17 mouse cellular contexts compared by ENCODE assay signal in the genomic region with DNA sequence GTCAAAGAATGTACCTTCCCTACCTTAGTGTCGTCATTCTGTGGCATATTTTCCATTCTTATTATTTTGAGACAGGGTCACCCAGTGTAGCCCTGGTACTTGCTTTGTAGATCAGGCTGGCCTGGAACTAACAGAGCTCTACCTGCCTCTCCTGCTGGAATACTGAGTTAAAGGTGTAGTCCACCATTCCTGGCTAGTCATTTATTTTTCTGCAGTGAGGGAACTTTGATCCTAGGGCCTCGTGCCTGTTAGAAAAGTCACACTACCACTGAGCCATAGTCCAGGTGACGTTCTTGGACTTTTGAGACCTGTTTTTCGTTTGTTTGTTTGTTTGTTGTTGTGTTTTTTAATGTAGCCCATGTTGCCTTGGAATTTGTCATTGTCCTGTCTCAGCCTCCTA. TPM values are rescaled to one million over a fixed set of nuclear protein-coding genes. Genes with fewer than 3 reads are reported as not detected.
DNase-seq lines count a peak whose midpoint lies in the region; ATAC-seq and TF ChIP-seq lines count a peak whose summit lies in the region.
"Had no signal": no experiment of that assay in that cellular context is flagged by ENCODE, and none has a peak within 500 bp of the region (broad histone marks: within the 10 kb centered on the region; RNA-seq: fewer than 3 reads in every experiment).

No protein-coding gene starts in this region.

- H3K27ac ChIP-seq in gastrocnemius, adult 2 months = peak overlapping the region; percentile 90
- no peak overlapping the region for H3K27ac ChIP-seq in limb, embryonic 13.5 days
- no peak overlapping the region for H3K27ac ChIP-seq in limb, embryonic 10.5 days
- H3K27ac ChIP-seq in stomach, embryonic 15.5 days = no peak overlapping the region
- H3K27ac ChIP-seq in hindbrain, embryonic 11.5 days (ENCODE audit: low read depth, low read length) = no peak overlapping the region
- H3K27ac ChIP-seq: midbrain, embryonic 15.5 days had no signal

- H3K9me3 ChIP-seq in limb, embryonic 13.5 days = no peaks in the 10 kb centered on the region
- H3K9me3 ChIP-seq in limb, embryonic 10.5 days (replicated peaks) = no peaks in the 10 kb centered on the region
- no peaks in the 10 kb centered on the region for H3K9me3 ChIP-seq in stomach, embryonic 15.5 days
- no peaks in the 10 kb centered on the region for H3K9me3 ChIP-seq in hindbrain, embryonic 11.5 days (ENCODE audit: control insufficient read depth, low read length)
- H3K9me3 ChIP-seq: midbrain, embryonic 15.5 days had no signal

- no peak for TF ChIP-seq CTCF in gastrocnemius, adult 2 months (IDR thresholded peaks at IDR 0.05)

- peak overlapping the region; percentile 82 for H3K4me3 ChIP-seq in gastrocnemius, adult 2 months
- H3K4me3 ChIP-seq in limb, embryonic 13.5 days = no peak overlapping the region
- H3K4me3 ChIP-seq in limb, embryonic 10.5 days = no peak overlapping the region
- H3K4me3 ChIP-seq in stomach, embryonic 15.5 days (replicated peaks) = peak overlapping the region; percentile 56
- no peak overlapping the region for H3K4me3 ChIP-seq in hindbrain, embryonic 11.5 days (ENCODE audit: low read depth, low read length)

- intact Hi-C loops in gastrocnemius, adult 2 months (cut with DNase I) = loop anchor here (5.0 kb wide), 2 partner anchors 58 to 103 kb away; a partner anchor contains a TSS

- H3K9ac ChIP-seq in limb, embryonic 13.5 days = no peak overlapping the region
- no peak overlapping the region for H3K9ac ChIP-seq in stomach, embryonic 15.5 days
- no peak overlapping the region for H3K9ac ChIP-seq in hindbrain, embryonic 11.5 days (ENCODE audit: low read depth, low read length)

- H3K4me1 ChIP-seq in limb, embryonic 13.5 days = 0 out of 2 replicates have a peak, but pooled peaks cover 5% of the 10 kb centered on the region
- H3K4me1 ChIP-seq in limb, embryonic 10.5 days = peaks cover 7% of the 10 kb centered on the region; the same call in 1 of the 2 replicates
- H3K4me1 ChIP-seq in stomach, embryonic 15.5 days = peaks cover 3% of the 10 kb centered on the region; the same call in 1 of the 2 replicates
- no peaks in the 10 kb centered on the region for H3K4me1 ChIP-seq in hindbrain, embryonic 11.5 days (replicated peaks; ENCODE audit: control insufficient read depth, insufficient read depth, low read length)

- WGBS in limb, embryonic 13.5 days = 85% methylated on average over 4 of the region's 4 CpGs
- 85% methylated on average over 4 of the region's 4 CpGs for WGBS in limb, embryonic 10.5 days
- 73% methylated on average over 4 of the region's 4 CpGs for WGBS in stomach, embryonic 15.5 days
- 83% methylated on average over 4 of the region's 4 CpGs for WGBS in hindbrain, embryonic 11.5 days

- H3K36me3 ChIP-seq in limb, embryonic 13.5 days = no peaks in the 10 kb centered on the region
- 0 out of 2 replicates have a peak, but pooled peaks cover under 1% of the 10 kb centered on the region for H3K36me3 ChIP-seq in limb, embryonic 10.5 days
- H3K36me3 ChIP-seq in stomach, embryonic 15.5 days = no peaks in the 10 kb centered on the region
- no peaks in the 10 kb centered on the region for H3K36me3 ChIP-seq in hindbrain, embryonic 11.5 days (ENCODE audit: control insufficient read depth, insufficient read depth, low read length)
- H3K36me3 ChIP-seq: midbrain, embryonic 15.5 days had no signal

- H3K27me3 ChIP-seq in limb, embryonic 13.5 days = no peaks in the 10 kb centered on the region
- H3K27me3 ChIP-seq in limb, embryonic 10.5 days (ENCODE audit: low read depth, poor library complexity, severe bottlenecking) = no peaks in the 10 kb centered on the region
- no peaks in the 10 kb centered on the region for H3K27me3 ChIP-seq in stomach, embryonic 15.5 days (replicated peaks)
- H3K27me3 ChIP-seq in hindbrain, embryonic 11.5 days (ENCODE audit: control insufficient read depth, insufficient read depth, low read length) = no peaks in the 10 kb centered on the region
- H3K27me3 ChIP-seq: midbrain, embryonic 15.5 days had no signal

- ATAC-seq in limb, embryonic 13.5 days (ENCODE audit: low FRiP score, low read depth) = no peak
- ATAC-seq in stomach, embryonic 15.5 days (ENCODE audit: insufficient read depth, low FRiP score, low read depth) = no peak
- no peak for ATAC-seq in hindbrain, embryonic 11.5 days (ENCODE audit: low FRiP score)

- DNase-seq in gastrocnemius, adult 2 months = no peak
- DNase-seq in gastrocnemius, adult 8-10 months (ENCODE audit: low spot score in 2 of 2) = no peak
- no peak for DNase-seq in limb, embryonic 10.5 days (ENCODE audit: low spot score)
- peak; percentile 37 for DNase-seq in kidney, postnatal 14 days
- DNase-seq in Muller cell, postnatal 12 days (ENCODE audit: inconsistent ontology term) = no peak
- no peak for DNase-seq in hindbrain, embryonic 11.5 days (ENCODE audit: low spot score)
- DNase-seq: adrenal gland, adult 2 months; cerebellum, adult 11-12 months; lung, embryonic 14.5 days; right cerebral cortex, postnatal 14 days had no signal

- 0 out of 2 replicates have a peak overlapping the region, but pooled peaks have one; percentile 69 for H3K4me2 ChIP-seq in limb, embryonic 13.5 days (replicated peaks)
- peak overlapping the region; percentile 66; the same call in 1 of the 2 replicates for H3K4me2 ChIP-seq in stomach, embryonic 15.5 days
- H3K4me2 ChIP-seq in hindbrain, embryonic 11.5 days (replicated peaks; ENCODE audit: low read depth, low read length) = no peak overlapping the region

RNA-seq across cellular contexts. Expression of a gene that starts 0.9 kb away (rescaled TPM):
- total RNA-seq in gastrocnemius, adult 2 months (2021) = 1 to 10 TPM; 3.9 to 6.1 TPM
- total RNA-seq in gastrocnemius, adult 8-10 months (2022) = 1 to 10 TPM; 3.3 to 7.4 (median 4.7) TPM
- polyA plus RNA-seq in limb, embryonic 13.5 days (2015; fragmentation: Nextera tagmentation; extraction: Ambion mirVana) = 3.4 and 3.6 TPM in 2 replicates
- 4.5 and 8.0 TPM in 2 replicates for polyA plus RNA-seq in limb, embryonic 10.5 days (2016; fragmentation: Nextera tagmentation; extraction: Ambion mirVana)
- polyA plus RNA-seq in stomach, embryonic 15.5 days (2015; fragmentation: Nextera tagmentation; extraction: Ambion mirVana) = 8.0 and 10.0 TPM in 2 replicates
- polyA plus RNA-seq in hindbrain, embryonic 11.5 days (2014; fragmentation: Nextera tagmentation; extraction: Ambion mirVana) = 1.6 and 1.9 TPM in 2 replicates

RNA-seq across cellular contexts. Expression of a gene that starts 15.4 kb away (rescaled TPM):
- 1 to 10 TPM; 5.1 to 5.9 TPM for total RNA-seq in gastrocnemius, adult 2 months (2021)
- 1 to 10 TPM; 5.3 to 7.3 (median 6.2) TPM for total RNA-seq in gastrocnemius, adult 8-10 months (2022)
- 56.5 and 56.6 TPM in 2 replicates for polyA plus RNA-seq in limb, embryonic 13.5 days (2015; fragmentation: Nextera tagmentation; extraction: Ambion mirVana)
- polyA plus RNA-seq in limb, embryonic 10.5 days (2016; fragmentation: Nextera tagmentation; extraction: Ambion mirVana) = 41.4 and 47.7 TPM in 2 replicates
- polyA plus RNA-seq in stomach, embryonic 15.5 days (2015; fragmentation: Nextera tagmentation; extraction: Ambion mirVana) = 39.5 and 43.6 TPM in 2 replicates
- 63.0 and 64.4 TPM in 2 replicates for polyA plus RNA-seq in hindbrain, embryonic 11.5 days (2014; fragmentation: Nextera tagmentation; extraction: Ambion mirVana)

RNA-seq across cellular contexts. Expression of a gene that starts 34.6 kb away (rescaled TPM):
- 10 to 100 TPM; 37.3 to 46.0 TPM for total RNA-seq in gastrocnemius, adult 2 months (2021)
- total RNA-seq in gastrocnemius, adult 8-10 months (2022) = 10 to 100 TPM; 37.5 to 44.8 (median 44.1) TPM
- polyA plus RNA-seq in limb, embryonic 13.5 days (2015; fragmentation: Nextera tagmentation; extraction: Ambion mirVana) = 232 and 239 TPM in 2 replicates
- 206 and 208 TPM in 2 replicates for polyA plus RNA-seq in limb, embryonic 10.5 days (2016; fragmentation: Nextera tagmentation; extraction: Ambion mirVana)
- polyA plus RNA-seq in stomach, embryonic 15.5 days (2015; fragmentation: Nextera tagmentation; extraction: Ambion mirVana) = 199 and 202 TPM in 2 replicates
- 221 and 224 TPM in 2 replicates for polyA plus RNA-seq in hindbrain, embryonic 11.5 days (2014; fragmentation: Nextera tagmentation; extraction: Ambion mirVana)

RNA-seq across cellular contexts. Expression of a gene that starts 38.7 kb away (rescaled TPM):
- not detected for total RNA-seq in gastrocnemius, adult 2 months (2021)
- total RNA-seq in gastrocnemius, adult 8-10 months (2022) = not detected
- polyA plus RNA-seq in limb, embryonic 13.5 days (2015; fragmentation: Nextera tagmentation; extraction: Ambion mirVana) = not detected in 2 replicates
- polyA plus RNA-seq in limb, embryonic 10.5 days (2016; fragmentation: Nextera tagmentation; extraction: Ambion mirVana) = 0.30 TPM in 1 of 2 replicates, not detected in the other
- 0.23 TPM in 1 of 2 replicates, not detected in the other for polyA plus RNA-seq in stomach, embryonic 15.5 days (2015; fragmentation: Nextera tagmentation; extraction: Ambion mirVana)
- polyA plus RNA-seq in hindbrain, embryonic 11.5 days (2014; fragmentation: Nextera tagmentation; extraction: Ambion mirVana) = 0.45 TPM in 1 of 2 replicates, not detected in the other
- total RNA-seq: granulocyte monocyte progenitor cell, adult 5-6 weeks; left cerebral cortex, adult 18-20 months; neutrophil, adult 5-6 weeks had no signal
- polyA plus RNA-seq: embryonic facial prominence, embryonic 14.5 days had no signal

RNA-seq across cellular contexts. Expression of a gene that starts 57.6 kb away (rescaled TPM):
- total RNA-seq in gastrocnemius, adult 2 months (2021) = 10 to 100 TPM; 36.4 to 41.1 TPM
- total RNA-seq in gastrocnemius, adult 8-10 months (2022) = 10 to 100 TPM; 41.0 to 65.6 (median 53.0) TPM
- polyA plus RNA-seq in limb, embryonic 13.5 days (2015; fragmentation: Nextera tagmentation; extraction: Ambion mirVana) = 0.91 and 1.3 TPM in 2 replicates
- polyA plus RNA-seq in limb, embryonic 10.5 days (2016; fragmentation: Nextera tagmentation; extraction: Ambion mirVana) = 0.48 and 0.89 TPM in 2 replicates
- 0.81 and 0.99 TPM in 2 replicates for polyA plus RNA-seq in stomach, embryonic 15.5 days (2015; fragmentation: Nextera tagmentation; extraction: Ambion mirVana)
- polyA plus RNA-seq in hindbrain, embryonic 11.5 days (2014; fragmentation: Nextera tagmentation; extraction: Ambion mirVana) = 1.1 and 1.2 TPM in 2 replicates

Comparison
In these comparisons a context has a peak if more than half of its experiments do, and no peak if none do; other contexts are left out.
1. H3K4me3 ChIP-seq: peak in gastrocnemius, adult 2 months (single experiment) and stomach, embryonic 15.5 days (single experiment); none in limb, embryonic 13.5 days (single experiment), limb, embryonic 10.5 days (single experiment) and hindbrain, embryonic 11.5 days (single experiment).